Mouse (Mus musculus) ES-E14 (cell line): Measurements from ENCODE around the gene Mex3a.

ENCODE experiments used
- CHD2 ChIP-seq: IDR thresholded peaks from 2 replicates; pipeline ENCODE4 v1.6.1; 2014; ENCODE audit warnings: mild to moderate bottlenecking, low read depth, low read length, inconsistent platforms
- MAFK ChIP-seq: IDR thresholded peaks from 2 replicates; pipeline ENCODE4 v1.6.1; 2014; ENCODE audit warnings: mild to moderate bottlenecking, low read depth, low read length, inconsistent platforms; ENCODE audit not compliant: insufficient read depth
- ZNF384 ChIP-seq: IDR thresholded peaks from 2 replicates; pipeline ENCODE4 v1.6.1; 2012; ENCODE audit warnings: low read depth, low read length, inconsistent platforms

GRCm38 (mm10) chr3:88529204-88530000 is 2.8 kb upstream of the Mex3a start:
- TF ChIP-seq MAFK (no peak), CHD2 (no peak), ZNF384 (no peak)
